17 mouse cellular contexts compared by ENCODE assay signal in the genomic region with DNA sequence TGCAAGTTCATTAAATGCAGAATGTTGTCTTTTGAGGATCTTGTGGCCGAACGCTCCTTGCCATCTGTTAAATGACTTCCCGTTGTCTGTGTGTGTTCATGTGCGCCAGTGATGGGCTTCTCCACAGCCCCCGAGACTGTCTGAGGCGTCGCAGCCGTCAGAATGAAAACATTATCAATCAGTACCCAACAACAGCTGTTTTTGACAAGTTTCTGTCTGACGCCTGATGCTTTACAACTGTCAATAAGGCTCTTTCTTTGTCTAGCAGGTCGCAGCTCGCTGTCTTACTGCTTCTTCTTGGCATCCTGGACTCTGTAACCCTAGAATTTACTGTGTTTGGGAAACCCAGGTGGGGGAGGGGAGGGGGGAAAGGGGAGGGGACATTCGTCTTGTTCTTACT.
A peak's percentile ranks its signal among the peaks of the same experiment; 100 is the strongest.
DNase-seq lines count a peak whose midpoint lies in the region; ATAC-seq and TF ChIP-seq lines count a peak whose summit lies in the region.
"Had no signal": no experiment of that assay in that cellular context is flagged by ENCODE, and none has a peak within 500 bp of the region (broad histone marks: within the 10 kb centered on the region; RNA-seq: fewer than 3 reads in every experiment).

No protein-coding gene starts in this region.

- WGBS in kidney, postnatal 0 days: 32% methylated on average over 12 of the region's 12 CpGs
- WGBS in kidney, embryonic 15.5 days: 26% methylated on average over 12 of the region's 12 CpGs
- 21% methylated on average over 12 of the region's 12 CpGs for WGBS in hindbrain, postnatal 0 days

- no peaks in the 10 kb centered on the region for H3K9me3 ChIP-seq in kidney, postnatal 0 days (replicated peaks; ENCODE audit: low read length)
- H3K9me3 ChIP-seq in kidney, embryonic 15.5 days (replicated peaks): no peaks in the 10 kb centered on the region
- no peaks in the 10 kb centered on the region for H3K9me3 ChIP-seq in hindbrain, postnatal 0 days (ENCODE audit: low read length)
- H3K9me3 ChIP-seq: embryonic facial prominence, embryonic 13.5 days; limb, embryonic 13.5 days had no signal

- DNase-seq in kidney, postnatal 0 days (ENCODE audit: low spot score): peak; percentile 42
- peak; percentile 57 for DNase-seq in embryo, embryonic 10 days (ENCODE audit: low spot score)
- DNase-seq in embryo, embryonic 9.5 days (ENCODE audit: extremely low spot score): peak; percentile 33
- DNase-seq in hindbrain, postnatal 0 days (ENCODE audit: low spot score): peak; percentile 25
- no peak for DNase-seq in adipocyte (ENCODE audit: low spot score)
- DNase-seq in cerebellum, adult 18-20 months: no peak
- DNase-seq in adrenal gland, adult 2 months: no peak
- DNase-seq: cerebellum, adult 9-10 months; gastrocnemius, postnatal 25 days; heart, postnatal 36 days; kidney, postnatal 36 days had no signal

- H3K4me2 ChIP-seq in kidney, postnatal 0 days (ENCODE audit: low read length): no peak overlapping the region
- H3K4me2 ChIP-seq in kidney, embryonic 15.5 days: no peak overlapping the region
- H3K4me2 ChIP-seq in hindbrain, postnatal 0 days (ENCODE audit: low read depth, low read length): peak overlapping the region; percentile 31; the same call in 1 of the 2 replicates
- H3K4me2 ChIP-seq: embryonic facial prominence, embryonic 13.5 days; heart, embryonic 11.5 days; limb, embryonic 13.5 days had no signal

- H3K27me3 ChIP-seq in kidney, postnatal 0 days (ENCODE audit: insufficient read depth, low read length): no peaks in the 10 kb centered on the region
- no peaks in the 10 kb centered on the region for H3K27me3 ChIP-seq in kidney, embryonic 15.5 days
- no peaks in the 10 kb centered on the region for H3K27me3 ChIP-seq in hindbrain, postnatal 0 days (ENCODE audit: insufficient read depth, low read length)
- H3K27me3 ChIP-seq: embryonic facial prominence, embryonic 13.5 days; limb, embryonic 13.5 days had no signal

- no peaks in the 10 kb centered on the region for H3K4me1 ChIP-seq in kidney, postnatal 0 days (replicated peaks; ENCODE audit: insufficient read depth, low read length)
- H3K4me1 ChIP-seq in kidney, embryonic 15.5 days: peaks cover 16% of the 10 kb centered on the region
- no peaks in the 10 kb centered on the region for H3K4me1 ChIP-seq in hindbrain, postnatal 0 days (ENCODE audit: insufficient read depth, low read length)

- H3K36me3 ChIP-seq in kidney, postnatal 0 days (ENCODE audit: insufficient read depth, low read length): no peaks in the 10 kb centered on the region
- H3K36me3 ChIP-seq in kidney, embryonic 15.5 days: peaks cover 9% of the 10 kb centered on the region
- H3K36me3 ChIP-seq in hindbrain, postnatal 0 days (ENCODE audit: insufficient read depth, low read length): peaks cover 4% of the 10 kb centered on the region; the same call in 1 of the 2 replicates

- no peak overlapping the region for H3K27ac ChIP-seq in kidney, postnatal 0 days
- H3K27ac ChIP-seq in kidney, embryonic 15.5 days: no peak overlapping the region
- H3K27ac ChIP-seq in hindbrain, postnatal 0 days: no peak overlapping the region
- H3K27ac ChIP-seq: embryonic facial prominence, embryonic 13.5 days; left cerebral cortex, adult 2 months; limb, embryonic 13.5 days; macrophage had no signal

- no peak overlapping the region for H3K9ac ChIP-seq in kidney, postnatal 0 days (ENCODE audit: low read depth, low read length)
- no peak overlapping the region for H3K9ac ChIP-seq in kidney, embryonic 15.5 days
- no peak overlapping the region for H3K9ac ChIP-seq in hindbrain, postnatal 0 days (replicated peaks; ENCODE audit: low read length)
- H3K9ac ChIP-seq: embryonic facial prominence, embryonic 13.5 days; limb, embryonic 13.5 days had no signal

- no peak overlapping the region for H3K4me3 ChIP-seq in kidney, postnatal 0 days (replicated peaks; ENCODE audit: low read depth, low read length)
- no peak overlapping the region for H3K4me3 ChIP-seq in kidney, embryonic 15.5 days (replicated peaks)
- H3K4me3 ChIP-seq in hindbrain, postnatal 0 days (ENCODE audit: low read length): no peak overlapping the region
- H3K4me3 ChIP-seq: embryonic facial prominence, embryonic 13.5 days; left cerebral cortex, adult 2 months; limb, embryonic 13.5 days had no signal

- ATAC-seq in kidney, postnatal 0 days (replicated peaks; ENCODE audit: low FRiP score, low read depth): no peak
- no peak for ATAC-seq in kidney, embryonic 15.5 days (replicated peaks; ENCODE audit: low FRiP score)
- ATAC-seq in hindbrain, postnatal 0 days: no peak

- no peak for TF ChIP-seq CTCF in kidney, postnatal 0 days (IDR thresholded peaks at IDR 0.05; ENCODE audit: low read depth)
- TF ChIP-seq CTCF in hindbrain, postnatal 0 days (IDR thresholded peaks at IDR 0.05; ENCODE audit: low read depth): no peak

Comparison
In these comparisons a context has a peak if more than half of its experiments do, and no peak if none do; other contexts are left out.
1. DNase-seq: peak in kidney, postnatal 0 days (single experiment), embryo, embryonic 10 days (single experiment), embryo, embryonic 9.5 days (single experiment) and hindbrain, postnatal 0 days (single experiment); none in adipocyte (single experiment), cerebellum, adult 18-20 months (0 of 2) and adrenal gland, adult 2 months (single experiment).